8 mouse cellular contexts compared by ENCODE assay signal in genomic region chr6:83673395-83673794, GRCm38 (mm10). TPM values are rescaled to one million over a fixed set of nuclear protein-coding genes. Genes with fewer than 3 reads are reported as not detected.
DNase-seq lines count a peak whose midpoint lies in the region; ATAC-seq and TF ChIP-seq lines count a peak whose summit lies in the region.

No protein-coding gene starts in this region.

- no peaks in the 10 kb centered on the region for H3K36me3 ChIP-seq in neural tube, embryonic 15.5 days
- H3K36me3 ChIP-seq in lung, embryonic 14.5 days (ENCODE audit: insufficient read depth), result no peaks in the 10 kb centered on the region

- peaks cover 14% of the 10 kb centered on the region for H3K27me3 ChIP-seq in neural tube, embryonic 15.5 days (replicated peaks)
- H3K27me3 ChIP-seq in cerebellum, adult 2 months (ENCODE audit: control insufficient read depth, insufficient read depth, low read length), result no peaks in the 10 kb centered on the region
- H3K27me3 ChIP-seq in lung, embryonic 14.5 days (ENCODE audit: insufficient read depth, low read length), result no peaks in the 10 kb centered on the region

- H3K4me2 ChIP-seq in neural tube, embryonic 15.5 days, result no peak overlapping the region
- no peak overlapping the region for H3K4me2 ChIP-seq in lung, embryonic 14.5 days

- no peak overlapping the region for H3K4me3 ChIP-seq in neural tube, embryonic 15.5 days (replicated peaks)
- H3K4me3 ChIP-seq in cerebellum, adult 2 months (replicated peaks; ENCODE audit: insufficient read depth, low read depth, low read length), result no peak overlapping the region
- no peak overlapping the region for H3K4me3 ChIP-seq in lung, embryonic 14.5 days (ENCODE audit: low read depth, low read length)

- no peaks in the 10 kb centered on the region for H3K9me3 ChIP-seq in neural tube, embryonic 15.5 days (replicated peaks)
- no peaks in the 10 kb centered on the region for H3K9me3 ChIP-seq in lung, embryonic 14.5 days (ENCODE audit: low read depth, low read length)

- no peak for ATAC-seq in neural tube, embryonic 15.5 days (ENCODE audit: low FRiP score)
- no peak for ATAC-seq in lung, embryonic 14.5 days (ENCODE audit: insufficient read depth)

- no peak for TF ChIP-seq POLR2A in cerebellum, adult 2 months (IDR thresholded peaks at IDR 0.05; ENCODE audit: borderline replicate concordance, insufficient read depth, low read length)

- H3K4me1 ChIP-seq in neural tube, embryonic 15.5 days, result no peaks in the 10 kb centered on the region; the same call in 1 of the 2 replicates
- H3K4me1 ChIP-seq in cerebellum, adult 2 months (ENCODE audit: control insufficient read depth, insufficient read depth, low read length), result no peaks in the 10 kb centered on the region
- no peaks in the 10 kb centered on the region for H3K4me1 ChIP-seq in lung, embryonic 14.5 days (ENCODE audit: insufficient read depth)

- TF ChIP-seq CTCF in cerebellum, adult 2 months (IDR thresholded peaks at IDR 0.05; ENCODE audit: borderline replicate concordance, insufficient read depth, low read depth, low read length), result peak; percentile 75
- peak; percentile 91 for TF ChIP-seq CTCF in lung, embryonic 14.5 days (IDR thresholded peaks at IDR 0.05; ENCODE audit: low read depth)

- DNase-seq in neural tube, embryonic 10.5 days (ENCODE audit: extremely low spot score, low spot score), result peak; percentile 81
- DNase-seq in cerebellum, adult 2 months, result peak; percentile 47 to 68
- peak; percentile 81 to 82 for DNase-seq in frontal cortex, postnatal 36 days (ENCODE audit: low spot score in 2 of 2)
- peak; percentile 89 for DNase-seq in kidney, postnatal 4 days
- DNase-seq in lung, embryonic 14.5 days, result peak; percentile 88
- peak; percentile 85 for DNase-seq in right cerebral cortex, postnatal 14 days
- DNase-seq in urinary bladder, postnatal 25 days (ENCODE audit: low spot score), result peak; percentile 73

- H3K9ac ChIP-seq in neural tube, embryonic 15.5 days (replicated peaks), result no peak overlapping the region
- H3K9ac ChIP-seq in lung, embryonic 14.5 days, result no peak overlapping the region

- H3K27ac ChIP-seq in neural tube, embryonic 15.5 days (replicated peaks), result no peak overlapping the region
- no peak overlapping the region for H3K27ac ChIP-seq in cerebellum, adult 2 months (ENCODE audit: insufficient read depth, low read length)
- H3K27ac ChIP-seq in lung, embryonic 14.5 days (ENCODE audit: low read depth), result no peak overlapping the region

- 6% methylated on average over 4 of the region's 4 CpGs for WGBS in neural tube, embryonic 15.5 days
- 8% methylated on average over 4 of the region's 4 CpGs for WGBS in cerebellum, adult 2 months
- WGBS in lung, embryonic 14.5 days, result 6% methylated on average over 4 of the region's 4 CpGs

RNA-seq across cellular contexts. Expression of gene Cd207, which starts 4.3 kb away (rescaled TPM):
- polyA plus RNA-seq in neural tube, embryonic 15.5 days (2015; fragmentation: Nextera tagmentation; extraction: Ambion mirVana), result not detected in 2 replicates
- polyA plus RNA-seq in cerebellum, adult 2 months (2012; rRNA removed), result not detected in 2 replicates
- not detected in 2 replicates for polyA plus RNA-seq in lung, embryonic 14.5 days (2014; fragmentation: Nextera tagmentation; extraction: Ambion mirVana)

RNA-seq across cellular contexts. Expression of gene Clec4f, which starts 17.4 kb away (rescaled TPM):
- not detected in 2 replicates for polyA plus RNA-seq in neural tube, embryonic 15.5 days (2015; fragmentation: Nextera tagmentation; extraction: Ambion mirVana)
- polyA plus RNA-seq in cerebellum, adult 2 months (2012; rRNA removed), result not detected in 2 replicates
- not detected in 2 replicates for polyA plus RNA-seq in lung, embryonic 14.5 days (2014; fragmentation: Nextera tagmentation; extraction: Ambion mirVana)

RNA-seq across cellular contexts. Expression of gene Vax2, which starts 37.7 kb away (rescaled TPM):
- polyA plus RNA-seq in neural tube, embryonic 15.5 days (2015; fragmentation: Nextera tagmentation; extraction: Ambion mirVana), result not detected in 2 replicates
- not detected in 2 replicates for polyA plus RNA-seq in cerebellum, adult 2 months (2012; rRNA removed)
- not detected in 2 replicates for polyA plus RNA-seq in lung, embryonic 14.5 days (2014; fragmentation: Nextera tagmentation; extraction: Ambion mirVana)
